Mouse (Mus musculus) spleen, postnatal 4 days (tissue): ENCODE measurements around the gene Actc1.

Experiments
- DNase-seq, 2 experiments: peaks; one replicate each; pipeline ENCODE4 v3.0.0; 2022; ENCODE audit warnings: low spot score in 2 of 2

Actc1 gene

DNA sequence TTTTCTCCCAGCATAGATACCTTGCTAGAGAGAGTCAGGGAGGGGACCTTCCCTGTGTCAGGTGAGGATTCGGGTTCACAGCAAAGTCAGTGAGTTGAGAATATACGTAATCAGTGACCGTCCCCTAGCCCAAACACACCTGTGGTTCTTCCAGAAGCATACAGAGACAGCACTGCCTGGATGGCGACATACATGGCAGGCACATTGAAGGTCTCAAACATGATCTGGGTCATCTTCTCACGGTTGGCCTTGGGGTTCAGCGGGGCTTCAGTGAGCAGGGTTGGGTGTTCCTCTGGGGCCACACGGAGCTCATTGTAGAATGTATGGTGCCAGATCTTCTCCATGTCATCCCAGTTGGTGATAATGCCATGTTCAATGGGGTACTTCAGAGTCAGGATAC lies 3.2 kb downstream of the Actc1 start:
- no peak for DNase-seq

DNA sequence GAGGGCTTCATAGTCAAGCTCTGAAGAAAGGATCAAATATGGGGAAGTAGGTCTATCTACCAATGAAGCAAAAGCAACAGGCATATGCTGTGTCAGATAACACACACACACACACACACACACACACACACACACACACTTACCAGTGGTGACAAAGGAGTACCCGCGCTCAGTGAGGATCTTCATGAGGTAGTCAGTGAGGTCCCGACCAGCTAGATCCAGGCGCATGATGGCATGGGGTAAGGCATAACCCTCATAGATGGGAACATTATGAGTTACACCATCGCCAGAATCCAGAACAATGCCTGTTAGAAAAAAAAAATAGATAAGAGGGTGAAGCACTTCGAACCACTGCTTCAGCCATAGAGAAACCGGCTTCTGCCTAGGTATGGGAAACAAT lies 4.0 kb downstream of the Actc1 start:
- no peak for DNase-seq

DNA sequence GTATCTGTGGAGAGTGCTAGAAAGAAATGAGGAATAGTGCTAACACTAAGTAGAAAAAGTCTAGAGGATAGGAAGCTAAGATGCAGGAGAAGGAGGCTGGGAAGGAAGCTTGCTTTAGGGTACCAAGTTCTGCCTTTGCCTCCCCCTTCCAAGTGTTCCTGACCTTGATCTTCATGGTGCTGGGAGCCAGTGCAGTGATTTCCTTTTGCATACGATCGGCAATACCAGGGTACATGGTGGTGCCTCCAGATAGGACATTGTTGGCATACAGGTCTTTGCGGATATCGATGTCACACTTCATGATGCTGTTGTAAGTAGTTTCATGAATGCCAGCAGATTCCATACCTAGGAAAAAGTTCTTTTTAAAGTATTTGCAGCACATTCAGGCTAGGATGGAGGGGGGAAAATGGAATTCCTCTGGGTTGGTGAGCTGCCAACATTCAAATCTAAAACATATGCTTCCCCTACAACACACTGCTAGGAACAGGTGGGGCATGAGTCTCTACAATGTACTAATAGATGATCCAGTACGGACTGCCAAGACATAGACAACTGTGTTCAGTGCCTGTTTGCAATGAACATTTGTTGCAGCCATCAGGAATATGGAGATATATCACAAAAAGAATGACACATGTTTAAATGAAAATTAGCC lies 5.3 kb downstream of the Actc1 start:
- no peak for DNase-seq

DNA sequence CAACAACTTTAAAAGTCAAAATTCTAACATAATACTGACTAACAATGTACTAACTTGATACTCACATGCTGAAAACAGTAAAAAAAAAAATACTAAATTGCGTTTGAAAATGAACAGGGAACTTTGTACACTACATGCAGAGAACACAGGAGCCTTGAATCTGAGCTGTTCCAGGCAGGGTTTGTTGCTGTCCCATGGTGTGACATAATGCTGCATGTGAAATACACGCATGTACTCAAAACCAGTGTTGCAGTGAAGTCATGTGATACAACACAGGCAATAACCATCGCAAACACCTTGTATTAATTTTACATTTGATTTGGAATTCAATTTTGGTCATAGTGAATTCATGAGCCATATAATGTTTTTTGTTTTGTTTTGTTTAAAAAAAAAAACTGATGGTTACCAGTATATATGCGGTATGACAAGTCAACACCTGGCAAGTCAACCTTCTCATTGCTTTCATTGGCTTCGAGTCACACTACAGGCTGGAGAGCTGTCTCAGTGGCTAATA lies 7.1 kb downstream of the Actc1 start:
- no peak for DNase-seq

DNA sequence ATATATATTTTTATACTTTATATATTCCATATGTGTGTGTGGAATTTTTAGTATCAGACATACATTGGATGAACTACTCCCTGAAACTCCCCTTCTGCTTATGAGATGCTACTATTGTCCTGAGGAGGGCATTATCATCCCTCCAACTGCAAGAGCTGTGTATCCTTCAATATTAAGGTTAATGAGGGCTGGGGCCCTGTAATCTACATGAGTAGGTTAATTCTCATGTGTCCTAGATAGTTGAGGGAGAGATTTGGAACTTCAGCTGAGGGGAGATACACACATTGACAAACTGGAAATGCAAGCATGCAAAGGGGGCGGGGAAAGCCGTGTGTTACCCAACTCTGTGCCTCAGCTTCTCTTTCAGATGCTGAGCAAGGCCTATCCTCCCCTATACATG lies 15.4 kb downstream of the Actc1 start:
- no peak for DNase-seq

DNA sequence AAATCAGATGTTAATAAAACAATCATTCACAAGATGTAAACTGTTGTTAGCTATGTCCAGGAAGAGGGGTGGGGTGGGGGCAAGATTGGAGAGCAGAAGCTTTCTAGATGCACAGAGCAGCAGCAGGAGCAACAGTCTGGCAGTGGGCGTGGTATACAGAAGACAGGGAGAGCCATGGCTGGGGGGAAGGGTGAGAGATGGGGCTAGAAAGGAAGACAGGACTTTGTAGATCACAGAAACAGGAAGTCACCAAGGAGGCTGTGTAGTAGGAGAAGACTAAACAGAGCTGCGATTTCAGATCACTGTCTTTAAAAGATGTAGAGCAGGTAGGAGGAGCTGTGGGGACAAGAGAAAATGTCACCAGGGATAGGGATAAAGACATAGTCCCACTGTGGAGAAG lies 21.1 kb downstream of the Actc1 start:
- no peak for DNase-seq

DNA sequence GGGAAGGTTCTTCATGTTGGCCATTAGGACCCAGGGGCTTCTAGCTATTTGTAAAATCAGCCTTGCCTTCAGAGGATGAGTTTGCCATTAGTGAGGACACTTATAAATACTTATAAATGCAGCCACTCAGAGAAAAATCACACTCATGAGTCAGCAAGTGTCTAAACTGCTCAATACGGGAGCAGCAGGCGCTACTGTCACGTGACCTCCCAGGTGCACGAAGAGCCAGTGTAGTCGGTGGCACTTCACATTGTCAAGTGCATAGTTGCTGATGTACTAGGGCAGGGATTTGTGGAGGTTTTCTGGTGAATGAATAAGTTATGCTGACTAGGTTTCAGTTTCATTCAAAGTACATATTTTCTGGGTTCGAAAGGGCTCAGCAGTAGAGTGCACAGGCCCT lies 30.0 kb downstream of the Actc1 start:
- no peak for DNase-seq

DNA sequence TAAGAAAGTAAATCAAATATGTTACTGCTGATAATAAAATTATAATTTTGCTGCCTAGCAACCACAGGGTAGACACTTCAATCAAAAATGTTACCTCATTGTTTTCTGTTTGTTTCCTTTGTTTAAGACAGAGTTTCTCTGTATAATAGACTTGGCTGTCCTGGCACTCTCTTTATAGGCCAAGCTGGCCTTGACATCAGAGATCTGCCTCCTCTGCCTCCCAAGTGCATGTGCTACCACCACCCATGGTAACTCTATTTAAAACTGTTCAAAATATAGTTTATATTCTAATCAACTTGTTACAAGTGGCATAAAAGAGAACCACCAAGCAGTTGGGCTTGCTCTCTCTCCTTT lies 33.2 kb downstream of the Actc1 start:
- no peak for DNase-seq

DNA sequence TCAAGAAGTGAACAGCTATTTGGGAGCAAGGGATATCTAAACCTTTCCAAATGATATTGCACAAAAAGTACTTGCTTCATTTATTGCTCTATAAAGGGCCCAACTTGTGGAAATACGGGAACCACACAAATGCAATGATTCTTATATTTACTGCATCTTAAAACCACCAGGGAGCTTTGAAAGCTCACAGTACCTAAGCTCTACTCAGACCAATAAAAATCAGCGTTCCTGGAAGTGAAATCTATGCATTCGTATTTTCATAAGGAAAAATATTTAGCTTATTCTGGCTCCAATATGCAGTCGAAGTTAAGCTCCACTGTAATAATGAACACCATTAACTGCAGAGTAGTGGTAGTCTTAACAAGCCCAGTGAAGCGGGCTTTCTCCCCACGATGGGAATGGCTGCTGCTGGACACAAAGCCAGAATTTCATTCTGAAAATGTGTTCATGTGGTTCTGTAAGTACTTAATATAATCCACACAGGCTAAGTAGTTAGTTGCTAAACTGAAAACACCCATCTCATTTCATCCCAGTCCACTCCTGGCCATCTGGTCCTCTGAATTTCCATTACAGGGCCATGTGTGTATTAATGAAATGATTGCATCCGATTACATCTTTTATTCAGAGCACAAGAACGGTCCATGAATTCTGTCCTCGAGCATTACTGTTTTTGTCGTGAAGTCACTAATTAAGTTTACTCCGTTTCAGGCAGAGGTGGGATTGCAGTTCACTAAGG lies 33.7 kb downstream of the Actc1 start:
- DNase-seq = no peak

DNA sequence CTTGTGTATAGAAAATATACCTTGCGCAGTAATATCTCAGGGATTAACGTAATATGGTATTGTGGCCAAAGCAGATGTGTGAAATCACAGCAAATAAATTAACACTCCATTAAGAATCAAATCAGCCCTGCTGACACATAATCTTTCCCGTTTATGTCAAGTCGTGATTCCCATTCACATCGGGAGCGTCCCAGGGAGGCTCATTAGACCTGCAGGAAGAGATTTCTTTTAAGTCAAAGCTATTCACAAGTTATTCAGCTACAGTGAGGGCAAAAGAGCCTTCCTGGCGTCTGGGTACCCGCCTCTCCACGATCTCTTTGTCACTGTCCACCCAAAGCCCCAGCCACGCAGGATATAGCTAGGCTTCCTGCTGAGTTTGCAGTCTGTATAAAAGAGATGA lies 35.2 kb downstream of the Actc1 start:
- no peak for DNase-seq

DNA sequence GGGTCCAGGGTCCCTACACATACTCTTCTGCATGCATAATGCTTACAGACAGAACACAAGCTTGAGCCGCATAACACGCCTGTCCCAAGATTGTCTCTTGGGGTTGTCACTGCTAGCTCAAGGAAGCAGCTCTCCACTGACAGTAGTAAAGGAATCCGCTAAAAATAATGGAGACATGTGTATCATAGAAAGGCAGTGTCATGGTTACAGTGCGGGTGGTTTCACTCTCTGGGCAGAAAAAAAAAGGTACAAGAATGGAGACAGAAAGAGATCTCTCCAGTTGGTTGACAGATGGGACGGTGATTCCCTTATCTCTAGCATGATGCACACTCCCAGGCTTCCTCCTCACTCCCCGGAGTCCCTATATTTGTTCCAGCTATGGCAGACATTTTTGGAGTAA lies 38.5 kb downstream of the Actc1 start:
- DNase-seq = no peak

DNA sequence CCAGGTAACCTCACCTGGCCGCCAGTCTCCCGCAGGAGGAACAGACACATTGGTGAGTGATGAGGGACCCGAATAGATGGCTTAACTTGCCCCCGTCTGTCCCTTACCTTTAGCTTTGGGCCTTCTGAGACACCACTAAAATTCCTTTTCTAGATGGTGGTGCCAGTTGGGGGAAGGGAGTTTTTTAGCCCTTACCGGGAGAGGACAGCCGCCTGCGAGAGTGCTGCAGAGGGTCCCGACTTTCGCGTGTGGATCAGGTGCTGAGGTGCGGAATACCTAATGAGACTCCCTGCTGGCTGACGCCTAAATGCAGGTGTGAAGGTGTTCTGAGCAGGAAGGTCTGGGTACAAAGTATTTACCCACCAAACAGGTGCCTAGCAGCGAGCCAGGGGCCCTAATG lies 39.5 kb downstream of the Actc1 start:
- no peak for DNase-seq

DNA sequence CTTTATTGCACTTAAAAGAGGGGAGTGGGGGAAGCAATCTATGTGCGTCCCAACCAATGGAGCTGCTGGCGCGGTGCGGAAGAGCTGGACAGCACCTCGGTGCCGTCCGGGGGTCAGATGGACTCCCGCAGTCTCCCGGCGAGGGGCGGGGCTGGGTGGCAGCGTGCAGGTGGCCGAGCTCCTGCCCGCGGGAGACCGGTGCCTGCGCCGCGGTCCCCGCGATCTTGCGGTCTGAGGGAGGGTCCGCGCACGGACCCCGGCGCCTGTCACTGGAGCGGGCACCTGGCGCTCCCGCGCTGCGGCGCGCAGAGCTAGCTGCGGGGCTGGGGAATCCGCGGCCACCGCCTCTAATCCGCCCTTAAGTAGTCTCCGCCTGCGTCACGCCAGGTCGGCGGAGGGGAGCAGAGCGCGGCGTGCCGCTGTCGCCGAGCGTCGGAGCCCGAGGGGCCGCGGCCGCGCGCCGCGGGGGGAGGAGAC lies 40.0 kb downstream of the Actc1 start, which contains the start of gene Gjd2:
Gjd2 (minus strand) TSS at position 325 of the 477 bp plus-strand sequence.
- DNase-seq = no peak

DNA sequence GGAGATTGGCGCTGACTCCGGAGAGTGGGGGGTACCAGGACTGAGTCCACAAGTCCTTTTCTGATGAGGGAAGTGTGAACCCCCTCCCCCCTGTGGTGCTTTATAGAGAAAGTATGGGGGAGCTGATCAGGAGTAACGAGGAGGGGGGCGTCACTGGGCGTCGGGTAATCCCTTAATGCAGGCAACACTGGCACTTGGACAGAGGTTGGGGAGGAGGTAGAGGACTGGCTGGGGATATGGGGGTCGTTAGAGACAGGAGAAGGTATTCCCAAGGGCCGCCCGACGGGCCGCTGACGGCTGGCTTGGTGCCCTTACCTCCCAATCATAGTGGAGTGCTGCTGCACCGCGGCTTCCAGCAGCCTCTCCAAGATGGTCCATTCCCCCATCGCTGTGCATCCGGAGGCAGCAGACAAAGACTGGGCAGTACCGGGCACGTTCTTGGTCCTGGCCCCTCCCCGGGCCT lies 40.6 kb downstream of the Actc1 start:
- DNase-seq = no peak

DNA sequence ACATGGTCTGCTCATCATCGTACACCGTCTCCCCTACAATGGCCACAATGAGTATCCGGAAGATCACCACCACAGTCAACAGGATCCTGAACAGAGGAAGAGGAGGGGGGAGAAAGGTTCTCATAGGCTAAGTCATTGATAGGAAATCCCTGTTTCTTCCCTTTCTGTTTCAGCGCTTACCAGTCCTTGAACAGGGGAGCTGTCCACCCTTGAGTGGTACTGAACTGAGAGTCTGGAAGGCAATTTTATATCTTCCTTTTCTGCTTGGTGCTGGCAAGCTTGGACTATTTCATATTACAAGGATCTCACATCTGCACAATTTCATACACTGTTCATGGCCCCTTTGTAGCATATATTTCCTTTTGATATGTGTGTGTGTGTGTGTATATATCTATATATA lies 41.5 kb downstream of the Actc1 start:
- DNase-seq = no peak

DNA sequence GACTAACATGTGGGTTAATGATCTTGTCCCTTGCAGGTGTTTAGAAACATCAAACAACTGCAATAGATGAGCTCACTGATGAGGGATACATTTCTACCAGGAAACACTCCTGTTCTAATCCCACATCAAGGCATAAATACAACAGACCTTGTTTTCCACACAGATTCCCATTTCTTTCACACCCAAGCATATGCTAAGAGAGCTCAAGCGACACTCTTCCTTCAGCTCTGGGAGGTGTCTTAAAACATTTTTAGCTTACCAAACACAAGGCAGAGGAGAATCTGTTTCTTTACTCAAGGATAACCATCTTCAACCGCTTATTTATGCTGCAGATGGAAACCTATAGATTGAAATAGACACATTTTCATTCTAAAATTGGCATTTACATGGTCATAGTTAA lies 45.0 kb downstream of the Actc1 start:
- no peak for DNase-seq

DNA sequence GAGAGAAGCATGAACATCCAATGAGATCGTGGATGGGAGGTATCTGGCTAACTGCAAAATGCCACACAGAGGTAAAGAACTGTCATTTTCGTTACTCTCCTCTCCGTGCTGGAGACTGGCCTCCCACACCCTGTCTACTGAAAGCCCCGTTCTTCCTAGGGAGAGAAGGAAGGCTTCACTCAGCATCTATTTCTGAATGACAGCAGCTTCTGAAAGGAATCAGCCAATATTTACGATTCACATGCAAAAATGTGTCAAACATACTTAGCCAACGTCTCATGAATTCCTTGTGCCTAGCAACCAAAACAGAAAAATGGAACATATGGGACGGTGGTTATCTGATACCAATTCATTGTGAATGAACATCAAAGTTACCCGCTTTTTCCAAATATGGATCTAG lies 55.9 kb downstream of the Actc1 start:
- DNase-seq = no peak
